Mouse (Mus musculus) stomach, embryonic 16.5 days (tissue): Measurements from ENCODE around the gene Slc36a1. TPM values are rescaled to one million over a fixed set of nuclear protein-coding genes. Genes with fewer than 3 reads are reported as not detected.

Experiments
- ATAC-seq: fragments of 200-750 bp; cut with Nextera tagmentation; 2 replicates; pipeline ENCODE4 v1.8.0; 2017; ENCODE audit warnings: moderate number of reproducible peaks, moderate TSS enrichment; ENCODE audit not compliant: insufficient read depth, low FRiP score
- H3K27ac ChIP-seq: fragments of 300-500 bp; sonication (generic); 2 replicates; pipeline ENCODE4 v1.5.1; 2014; ENCODE audit warnings: low read length
- H3K27me3 ChIP-seq: fragments of 300-500 bp; sonication (generic); 2 replicates; pipeline ENCODE4 v1.6.1; 2014; ENCODE audit warnings: low read length, control low read depth, mixed read lengths; ENCODE audit not compliant: control insufficient read depth, insufficient read depth
- H3K36me3 ChIP-seq: fragments of 300-500 bp; sonication (generic); 2 replicates; pipeline ENCODE4 v1.6.1; 2014; ENCODE audit warnings: low read length; ENCODE audit not compliant: control insufficient read depth, insufficient read depth
- H3K4me1 ChIP-seq: fragments of 300-500 bp; sonication (generic); 2 replicates; pipeline ENCODE4 v1.6.1; 2014; ENCODE audit warnings: low read length, control low read depth, mixed read lengths; ENCODE audit not compliant: control insufficient read depth, insufficient read depth
- H3K4me2 ChIP-seq: fragments of 300-500 bp; sonication (generic); 2 replicates; pipeline ENCODE4 v1.6.1; 2014; ENCODE audit warnings: low read depth, low read length, mixed read lengths
- H3K4me3 ChIP-seq: fragments of 300-500 bp; sonication (generic); replicated peaks from 2 replicates; pipeline ENCODE4 v1.5.1; 2014; ENCODE audit warnings: mild to moderate bottlenecking, low read length
- H3K9ac ChIP-seq: fragments of 300-500 bp; sonication (generic); 2 replicates; pipeline ENCODE4 v1.6.1; 2014; ENCODE audit warnings: low read length
- H3K9me3 ChIP-seq: fragments of 300-500 bp; sonication (generic); replicated peaks from 2 replicates; pipeline ENCODE4 v1.6.1; 2016; ENCODE audit warnings: low read length, control low read depth; ENCODE audit not compliant: control insufficient read depth
- WGBS: fragments of 180-500 bp; shearing (Covaris S2); extraction: QIAGEN DNeasy Blood & Tissue Kit; methylation state at CpG from one replicate; pipeline ENCODE4 v1.1.7; 2014; 5-methylcytosine and 5-hydroxymethylcytosine counted together
- polyA plus RNA-seq: library from polyadenylated mRNA; unstranded; fragments of >200 nt; fragmentation: Nextera tagmentation; extraction: Ambion mirVana; gene quantifications from 2 replicates; pipeline ENCODE4 v1.2.1, GENCODE M21; 2015

Slc36a1 gene
- polyA plus RNA-seq, 1 experiment from 2014 or later: 2.3 TPM

DNA sequence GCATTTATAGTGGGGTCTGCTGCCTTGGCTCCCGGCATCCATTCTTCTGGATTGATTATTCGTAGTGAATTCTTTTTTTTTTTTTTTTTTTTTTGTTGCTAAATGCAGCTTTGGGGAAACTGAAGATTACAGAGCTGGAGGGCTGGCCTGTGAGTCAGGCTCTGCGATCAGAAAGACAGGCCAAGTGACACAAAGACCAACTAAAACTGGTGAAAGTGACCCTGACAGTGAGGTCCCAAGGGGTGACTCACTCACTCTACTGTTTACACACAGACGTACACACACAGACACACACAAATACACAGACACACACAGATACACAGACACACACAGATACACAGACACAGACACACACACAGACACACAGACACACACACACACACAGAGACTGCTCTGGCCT, 33.6 kb upstream of the Slc36a1 start:
- Histone ChIP-seq H3K4me2 (no peak overlapping the region), H3K36me3 (no peaks in the 10 kb centered on the region), H3K9me3 (no peaks in the 10 kb centered on the region), H3K9ac (no peak overlapping the region), H3K4me1 (no peaks in the 10 kb centered on the region), H3K27ac (no peak overlapping the region), H3K27me3 (no peaks in the 10 kb centered on the region), H3K4me3 (no peak overlapping the region)
- WGBS: 65% methylated on average over 4 of the region's 4 CpGs
- ATAC-seq: no peak

DNA sequence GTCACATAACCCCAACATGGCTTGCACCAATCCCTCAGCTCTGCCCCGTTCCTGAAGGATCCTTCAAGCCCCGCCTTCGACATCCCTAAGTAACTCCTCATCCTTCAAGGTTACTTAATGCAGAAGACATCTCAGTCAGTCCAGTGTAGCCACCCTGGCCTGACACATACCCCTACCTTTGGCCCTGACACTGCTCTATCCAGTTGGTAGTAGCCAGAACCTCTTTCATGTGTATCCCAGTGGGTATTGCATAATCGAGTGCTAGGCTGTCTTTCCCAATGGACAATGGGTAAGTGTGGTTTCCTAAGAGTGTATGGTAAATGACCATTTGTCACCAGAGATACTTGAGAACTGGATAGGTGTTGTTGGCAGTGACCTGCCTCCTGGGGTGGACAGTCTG, 25.3 kb upstream of the Slc36a1 start:
- no peak overlapping the region for H3K4me3 ChIP-seq
- whole genome bisulfite sequencing: 77% methylated on average over 4 of the region's 4 CpGs
- no peak overlapping the region for H3K27ac ChIP-seq
- H3K4me1 ChIP-seq: no peaks in the 10 kb centered on the region
- H3K9me3 ChIP-seq: no peaks in the 10 kb centered on the region
- ATAC-seq: no peak
- no peaks in the 10 kb centered on the region for H3K27me3 ChIP-seq
- no peak overlapping the region for H3K4me2 ChIP-seq
- no peak overlapping the region for H3K9ac ChIP-seq
- no peaks in the 10 kb centered on the region for H3K36me3 ChIP-seq

DNA sequence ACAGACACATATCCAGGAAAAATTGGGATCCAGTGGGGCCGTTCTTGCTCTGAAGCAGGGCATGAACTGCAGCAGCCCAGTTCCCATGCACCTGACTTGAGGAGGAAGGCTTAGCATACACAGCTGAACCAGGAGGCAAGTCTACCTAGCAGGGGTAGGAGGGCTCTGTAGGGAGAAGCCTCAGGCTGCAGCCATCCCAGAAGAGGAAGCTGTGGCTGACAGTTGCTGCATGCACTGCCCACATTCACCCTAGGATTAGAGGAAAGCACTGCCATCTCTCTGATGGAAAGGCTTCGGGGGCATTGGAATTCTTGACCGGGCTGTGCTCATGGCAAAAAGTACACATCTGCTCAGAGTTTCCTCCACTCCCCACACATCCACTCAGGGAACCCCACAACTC, 24.3 kb upstream of the Slc36a1 start:
- ATAC-seq: no peak
- Histone ChIP-seq H3K4me2 (no peak overlapping the region), H3K9ac (no peak overlapping the region), H3K4me1 (no peaks in the 10 kb centered on the region), H3K4me3 (no peak overlapping the region), H3K9me3 (no peaks in the 10 kb centered on the region), H3K27ac (no peak overlapping the region), H3K27me3 (no peaks in the 10 kb centered on the region), H3K36me3 (no peaks in the 10 kb centered on the region)
- 80% methylated on average over 3 of the region's 3 CpGs for WGBS

DNA sequence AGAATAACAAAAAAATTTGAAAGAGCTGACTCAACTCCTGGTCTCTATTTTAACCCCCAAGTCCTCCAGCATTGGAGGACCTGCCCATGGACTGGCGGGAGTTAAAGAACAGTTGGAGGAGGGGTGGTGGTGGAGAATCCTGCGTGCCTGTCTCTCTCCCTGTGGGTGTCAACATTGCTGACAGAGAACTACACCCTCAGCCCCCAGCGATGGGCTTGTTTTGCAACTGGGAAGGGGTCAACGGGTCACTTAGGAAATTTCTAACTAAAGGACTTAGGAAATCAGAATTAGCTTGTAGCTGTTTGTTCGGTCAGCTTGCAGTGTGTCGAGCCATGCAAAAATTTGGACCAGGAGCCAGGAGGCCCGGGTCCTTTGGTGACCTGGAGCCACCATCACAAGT, 21.0 kb upstream of the Slc36a1 start:
- H3K4me1 ChIP-seq: no peaks in the 10 kb centered on the region
- WGBS: 49% methylated on average over 7 of the region's 7 CpGs
- no peak for ATAC-seq
- H3K9ac ChIP-seq: no peak overlapping the region
- no peaks in the 10 kb centered on the region for H3K36me3 ChIP-seq
- no peaks in the 10 kb centered on the region for H3K27me3 ChIP-seq
- no peak overlapping the region for H3K27ac ChIP-seq
- no peaks in the 10 kb centered on the region for H3K9me3 ChIP-seq
- no peak overlapping the region for H3K4me2 ChIP-seq
- no peak overlapping the region for H3K4me3 ChIP-seq

DNA sequence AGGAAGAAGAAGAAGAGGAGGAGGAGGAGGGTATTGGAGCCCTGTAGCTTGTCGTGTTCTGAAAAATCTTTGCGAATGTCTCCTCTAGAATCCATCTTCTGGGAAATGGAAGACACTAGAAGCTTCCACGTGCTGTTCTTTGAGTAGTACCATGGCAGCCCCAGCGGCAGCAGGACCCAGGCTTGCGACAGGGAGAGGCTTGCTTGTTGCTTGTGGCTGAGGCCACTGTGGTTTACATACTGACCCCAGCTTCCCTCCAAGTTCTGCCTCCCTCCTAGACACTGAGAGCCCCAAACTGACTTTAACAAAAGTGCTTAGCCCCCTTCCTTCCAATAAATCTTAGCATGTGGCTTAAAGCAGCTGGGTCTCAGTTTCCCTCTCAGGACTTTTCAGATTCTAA, 19.9 kb upstream of the Slc36a1 start:
- no peaks in the 10 kb centered on the region for H3K4me1 ChIP-seq

DNA sequence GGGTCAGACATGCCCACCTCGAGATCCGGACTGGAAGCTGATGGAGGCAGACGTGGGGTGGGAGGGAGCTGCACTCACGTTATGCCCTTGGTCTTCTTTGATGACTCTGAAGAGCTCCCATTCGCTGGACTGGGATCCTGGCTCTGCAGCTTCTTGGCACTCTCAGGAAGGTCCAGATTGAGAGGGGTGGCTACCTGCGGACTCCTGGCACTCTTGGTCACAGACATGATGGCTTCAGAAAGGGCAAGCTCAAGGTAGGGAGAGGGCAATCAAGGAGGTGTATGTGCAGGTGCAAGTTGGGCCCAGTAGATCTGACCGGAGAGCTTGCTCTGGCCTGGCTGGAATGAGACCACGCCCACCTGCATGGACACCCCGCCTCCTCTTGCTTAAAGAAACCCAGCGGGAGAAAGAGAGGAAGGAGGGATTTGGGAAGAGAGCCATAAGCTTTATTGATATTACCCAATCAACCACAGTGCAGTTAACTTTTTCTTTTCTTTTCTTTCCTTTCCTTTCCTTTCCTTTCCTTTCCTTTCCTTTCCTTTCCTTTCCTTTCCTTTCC, 19.3 kb upstream of the Slc36a1 start, which contains the start of gene Slc36a2:
Gene Slc36a2, minus strand, starts transcription at position 345 of the 559 bp plus-strand sequence.
- no peak for ATAC-seq

More for the DNA sequence above, 19.9 kb upstream of the Slc36a1 start:
- Histone ChIP-seq H3K4me2 (no peak overlapping the region), H3K4me3 (no peak overlapping the region), H3K36me3 (no peaks in the 10 kb centered on the region), H3K27ac (no peak overlapping the region), H3K9ac (no peak overlapping the region), H3K27me3 (no peaks in the 10 kb centered on the region), H3K9me3 (no peaks in the 10 kb centered on the region)
- no peak for ATAC-seq
- WGBS: 77% methylated on average over 5 of the region's 5 CpGs

DNA sequence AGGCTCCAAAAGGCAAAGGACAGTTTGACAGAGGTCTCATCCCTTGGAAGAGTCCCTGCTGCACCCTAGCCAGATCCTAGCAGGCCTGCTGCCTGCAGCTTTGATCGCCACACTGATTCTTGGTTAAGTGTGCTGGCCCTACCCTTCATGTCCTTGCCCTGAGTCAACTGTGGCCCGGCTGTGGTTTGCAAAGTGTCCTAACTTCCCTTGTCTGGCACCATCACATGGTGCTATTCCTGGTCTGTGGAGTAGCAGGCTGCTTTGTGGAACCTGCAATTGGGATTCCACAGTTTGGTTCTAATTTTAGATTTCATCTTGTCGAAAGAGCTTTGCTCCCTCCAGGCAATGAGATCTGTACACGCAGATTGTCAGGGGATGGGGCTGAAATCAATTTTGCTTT, 16.9 kb upstream of the Slc36a1 start:
- ATAC-seq: no peak
- Histone ChIP-seq H3K4me3 (no peak overlapping the region), H3K4me1 (no peaks in the 10 kb centered on the region), H3K36me3 (no peaks in the 10 kb centered on the region), H3K27ac (no peak overlapping the region), H3K9me3 (no peaks in the 10 kb centered on the region), H3K4me2 (no peak overlapping the region), H3K9ac (no peak overlapping the region), H3K27me3 (no peaks in the 10 kb centered on the region)
- WGBS: 74% methylated on average over 4 of the region's 4 CpGs

More for the DNA sequence above, 19.3 kb upstream of the Slc36a1 start, which contains the start of gene Slc36a2:
- no peak within 1 kb of the TSS for H3K27ac ChIP-seq
- H3K9me3 ChIP-seq: no peaks in the 10 kb centered on the region
- no peak within 1 kb of the TSS for H3K4me2 ChIP-seq
- H3K27me3 ChIP-seq: no peaks in the 10 kb centered on the region
- H3K4me1 ChIP-seq: no peaks in the 10 kb centered on the region
- no peaks in the 10 kb centered on the region for H3K36me3 ChIP-seq
- no peak within 1 kb of the TSS for H3K4me3 ChIP-seq
- H3K9ac ChIP-seq: no peak within 1 kb of the TSS
- WGBS: 35% methylated on average over 10 of the region's 10 CpGs

DNA sequence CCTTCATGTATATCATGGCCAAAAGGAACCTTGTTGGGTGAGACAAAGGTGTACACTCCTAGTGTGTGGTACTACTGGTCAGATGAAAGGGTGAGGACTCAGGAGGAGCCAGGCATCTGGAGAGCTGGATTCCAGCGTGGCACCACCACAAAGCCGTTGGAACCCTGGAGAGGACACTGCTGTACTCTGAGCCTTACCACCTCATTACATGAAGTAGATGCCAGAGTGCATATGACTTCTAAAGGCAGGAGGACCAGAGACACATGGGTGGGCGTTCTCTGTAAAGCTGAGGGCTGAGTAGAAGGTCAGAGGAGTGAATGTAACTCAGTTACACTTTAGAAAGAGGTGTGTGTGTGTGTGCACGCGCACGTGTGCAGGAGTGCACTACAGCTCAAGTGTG, 16.4 kb upstream of the Slc36a1 start:
- ATAC-seq: no peak
- no peaks in the 10 kb centered on the region for H3K27me3 ChIP-seq
- H3K4me2 ChIP-seq: no peak overlapping the region
- no peak overlapping the region for H3K9ac ChIP-seq
- H3K4me3 ChIP-seq: no peak overlapping the region
- WGBS: 79% methylated on average over 6 of the region's 6 CpGs
- H3K4me1 ChIP-seq: no peaks in the 10 kb centered on the region
- no peak overlapping the region for H3K27ac ChIP-seq
- no peaks in the 10 kb centered on the region for H3K9me3 ChIP-seq
- no peaks in the 10 kb centered on the region for H3K36me3 ChIP-seq

DNA sequence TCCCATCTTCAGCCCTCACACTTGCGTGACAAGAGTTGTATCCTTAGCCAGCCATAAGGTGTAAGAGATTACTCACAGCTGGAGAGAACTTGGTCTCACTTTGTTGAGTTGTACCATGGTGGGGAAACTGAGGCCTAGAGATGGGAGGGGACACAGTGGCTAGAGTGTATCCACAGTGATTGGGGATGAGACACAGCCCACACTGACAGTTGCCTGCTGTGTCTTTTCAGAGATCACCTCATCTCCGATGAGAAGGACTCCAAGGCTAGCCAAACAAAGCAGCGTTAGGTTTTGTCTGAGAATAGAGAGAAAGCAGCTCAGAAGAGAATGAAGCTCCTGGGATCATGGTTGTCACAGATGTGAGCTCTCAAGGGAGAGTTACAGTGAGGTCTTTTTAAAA, 13.9 kb upstream of the Slc36a1 start:
- Histone ChIP-seq H3K4me3 (no peak overlapping the region), H3K36me3 (no peaks in the 10 kb centered on the region), H3K9me3 (no peaks in the 10 kb centered on the region), H3K27ac (no peak overlapping the region), H3K4me2 (no peak overlapping the region), H3K27me3 (no peaks in the 10 kb centered on the region), H3K4me1 (no peaks in the 10 kb centered on the region), H3K9ac (no peak overlapping the region)
- ATAC-seq: no peak
- WGBS: 68% methylated on average over 3 of the region's 3 CpGs

DNA sequence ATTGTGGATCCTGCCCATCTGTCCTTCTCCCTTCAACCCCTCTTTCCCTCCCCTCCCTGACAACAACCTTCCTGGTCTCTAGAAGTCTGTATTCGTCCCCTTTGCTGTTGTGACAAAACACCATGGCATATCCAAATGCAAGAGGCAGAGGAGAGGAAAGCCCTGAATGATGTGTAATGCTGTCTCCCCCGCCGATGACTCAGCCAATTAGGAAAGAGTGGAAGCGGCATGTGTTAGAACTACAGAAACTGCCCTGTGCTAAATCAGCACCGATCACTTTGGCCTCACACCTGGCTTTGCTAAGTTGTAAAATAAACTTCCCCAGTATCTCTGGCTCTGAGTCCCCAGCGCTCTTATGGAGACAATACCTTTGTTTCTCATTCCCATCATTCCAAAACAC, 7.1 kb upstream of the Slc36a1 start:
- Histone ChIP-seq H3K27ac (no peak overlapping the region), H3K4me1 (no peaks in the 10 kb centered on the region), H3K36me3 (no peaks in the 10 kb centered on the region), H3K27me3 (no peaks in the 10 kb centered on the region), H3K4me2 (no peak overlapping the region), H3K9me3 (no peaks in the 10 kb centered on the region), H3K9ac (no peak overlapping the region), H3K4me3 (no peak overlapping the region)
- no peak for ATAC-seq
- 40% methylated on average over 6 of the region's 6 CpGs for WGBS
